Comparison of ENCODE assay signal across 13 mouse cellular contexts in genomic region chr1:77369255-77369837, GRCm38 (mm10).
DNase-seq lines count a peak whose midpoint lies in the region; ATAC-seq lines count a peak whose summit lies in the region.
"Had no signal": no experiment of that assay in that cellular context is flagged by ENCODE, and none has a peak within 500 bp of the region (broad histone marks: within the 10 kb centered on the region; RNA-seq: fewer than 3 reads in every experiment).

No protein-coding gene starts in this region.

- H3K4me3 ChIP-seq in heart, embryonic 13.5 days: no peak overlapping the region
- H3K4me3 ChIP-seq in liver, embryonic 15.5 days (replicated peaks): no peak overlapping the region
- H3K4me3 ChIP-seq: hindbrain, embryonic 12.5 days; midbrain, embryonic 12.5 days had no signal

- H3K27me3 ChIP-seq in heart, embryonic 13.5 days (replicated peaks): no peaks in the 10 kb centered on the region
- H3K27me3 ChIP-seq in liver, embryonic 15.5 days: no peaks in the 10 kb centered on the region
- H3K27me3 ChIP-seq: hindbrain, embryonic 12.5 days; midbrain, embryonic 12.5 days had no signal

- no peak for ATAC-seq in heart, embryonic 13.5 days (ENCODE audit: extremely low read depth, insufficient number of reproducible peaks, low FRiP score, low TSS enrichment)
- ATAC-seq in liver, embryonic 15.5 days (ENCODE audit: insufficient read depth): peak; percentile 70

- 62% methylated on average over 18 of the region's 18 CpGs for WGBS in heart, embryonic 13.5 days
- WGBS in liver, embryonic 15.5 days (ENCODE audit: insufficient replicate concordance): 28% methylated on average over 18 of the region's 18 CpGs

- H3K9ac ChIP-seq in heart, embryonic 13.5 days: no peak overlapping the region
- H3K9ac ChIP-seq in liver, embryonic 15.5 days: no peak overlapping the region
- H3K9ac ChIP-seq: hindbrain, embryonic 12.5 days; midbrain, embryonic 12.5 days had no signal

- peaks cover 14% of the 10 kb centered on the region; the same call in 1 of the 2 replicates for H3K4me1 ChIP-seq in heart, embryonic 13.5 days
- H3K4me1 ChIP-seq in liver, embryonic 15.5 days (replicated peaks): peaks cover 11% of the 10 kb centered on the region
- H3K4me1 ChIP-seq: hindbrain, embryonic 12.5 days; midbrain, embryonic 12.5 days had no signal

- H3K36me3 ChIP-seq in heart, embryonic 13.5 days: peaks cover 28% of the 10 kb centered on the region
- no peaks in the 10 kb centered on the region for H3K36me3 ChIP-seq in liver, embryonic 15.5 days (replicated peaks)

- H3K27ac ChIP-seq in heart, embryonic 13.5 days (replicated peaks): 0 out of 2 replicates have a peak overlapping the region, but pooled peaks have one; percentile 36
- H3K27ac ChIP-seq in liver, embryonic 15.5 days (replicated peaks): peak overlapping the region; percentile 45; the same call in 1 of the 2 replicates
- H3K27ac ChIP-seq: hindbrain, embryonic 12.5 days; midbrain, embryonic 12.5 days had no signal

- no peak overlapping the region for H3K4me2 ChIP-seq in heart, embryonic 13.5 days
- H3K4me2 ChIP-seq in liver, embryonic 15.5 days: peak overlapping the region; percentile 42
- H3K4me2 ChIP-seq: hindbrain, embryonic 12.5 days; midbrain, embryonic 12.5 days had no signal

- H3K9me3 ChIP-seq in heart, embryonic 13.5 days: no peaks in the 10 kb centered on the region
- H3K9me3 ChIP-seq in liver, embryonic 15.5 days (replicated peaks): no peaks in the 10 kb centered on the region
- H3K9me3 ChIP-seq: hindbrain, embryonic 12.5 days; midbrain, embryonic 12.5 days had no signal

- DNase-seq in kidney, adult 9 months: peak; percentile 46
- no peak for DNase-seq in kidney, adult 11 months
- peak; percentile 35 for DNase-seq in c-Kit-positive CD71-positive TER-119-negative erythroid progenitor cells, embryonic 14.5 days (ENCODE audit: low read depth)
- no peak for DNase-seq in thymus, postnatal 25 days
- no peak for DNase-seq in retina, postnatal 1 day
- DNase-seq in thymus, postnatal 0 days (ENCODE audit: low spot score): no peak
- DNase-seq: embryo, embryonic 11 days; lung, adult 18-20 months; thymus, postnatal 14 days had no signal

Comparison
In these comparisons a context has a peak if more than half of its experiments do, and no peak if none do; other contexts are left out.
1. DNase-seq: peak in kidney, adult 9 months (single experiment) and c-Kit-positive CD71-positive TER-119-negative erythroid progenitor cells, embryonic 14.5 days (single experiment); none in kidney, adult 11 months (single experiment), thymus, postnatal 25 days (single experiment), retina, postnatal 1 day (single experiment) and thymus, postnatal 0 days (single experiment).